Mouse (Mus musculus): Measurements from ENCODE around the gene Fancc. TPM values are rescaled to one million over a fixed set of nuclear protein-coding genes. Genes with fewer than 3 reads are reported as not detected.
A peak's percentile ranks its signal among the peaks of the same experiment; 100 is the strongest.

Gene Fancc
- polyA plus RNA-seq, 2 experiments from 2014 or later: 21.9 to 23.4 TPM

GRCm38 (mm10) chr13:63314608-63314920 lies 182.5 kb downstream of the Fancc start:
- no peak for ATAC-seq

GRCm38 (mm10) chr13:63313748-63314607 lies 183.1 kb downstream of the Fancc start:
- peak; percentile 40 for ATAC-seq

- ATAC-seq: no peak
Measured at GRCm38 (mm10) chr13:63313247-63313646, 183.8 kb downstream of the Fancc start.

- ATAC-seq: no peak
Measured at GRCm38 (mm10) chr13:63311156-63311555, 185.9 kb downstream of the Fancc start.

- ATAC-seq: no peak
Measured at GRCm38 (mm10) chr13:63309563-63309962, 187.5 kb downstream of the Fancc start.

- ATAC-seq: peak; percentile 21
Measured at GRCm38 (mm10) chr13:63306768-63307167, 190.3 kb downstream of the Fancc start.

- no peak for ATAC-seq
Measured at GRCm38 (mm10) chr13:63305160-63306011, 191.7 kb downstream of the Fancc start.

GRCm38 (mm10) chr13:63304799-63305159 lies 192.3 kb downstream of the Fancc start:
- no peak for ATAC-seq

- no peak for ATAC-seq
Measured at GRCm38 (mm10) chr13:63304124-63304792, 192.8 kb downstream of the Fancc start.

- no peak for ATAC-seq
Measured at GRCm38 (mm10) chr13:63302381-63302780, 194.7 kb downstream of the Fancc start.

GRCm38 (mm10) chr13:63301764-63302209 lies 195.3 kb downstream of the Fancc start:
- no peak for ATAC-seq

- ATAC-seq: no peak
Measured at GRCm38 (mm10) chr13:63300929-63301328, 196.1 kb downstream of the Fancc start.

GRCm38 (mm10) chr13:63298931-63299330 lies 198.1 kb downstream of the Fancc start:
- ATAC-seq: no peak

GRCm38 (mm10) chr13:63297933-63298332 lies 199.1 kb downstream of the Fancc start:
- no peak for ATAC-seq

- no peak for ATAC-seq
Measured at GRCm38 (mm10) chr13:63297003-63297402, 200.1 kb downstream of the Fancc start.

- ATAC-seq: no peak
Measured at GRCm38 (mm10) chr13:63296300-63296699, 200.8 kb downstream of the Fancc start.

- ATAC-seq: no peak
Measured at GRCm38 (mm10) chr13:63294359-63295193, 202.5 kb downstream of the Fancc start.

- no peak for ATAC-seq
Measured at GRCm38 (mm10) chr13:63293647-63294046, 203.4 kb downstream of the Fancc start.

GRCm38 (mm10) chr13:63291016-63291415 lies 206.1 kb downstream of the Fancc start:
- no peak for ATAC-seq

- no peak for ATAC-seq
Measured at GRCm38 (mm10) chr13:63290126-63290525, 207.0 kb downstream of the Fancc start.

- no peak for ATAC-seq
Measured at GRCm38 (mm10) chr13:63289687-63290086, 207.4 kb downstream of the Fancc start.

GRCm38 (mm10) chr13:63289152-63289551 lies 207.9 kb downstream of the Fancc start:
- no peak for ATAC-seq

All from CD4-positive, CD25-positive, alpha-beta regulatory T cell, adult 4 months (primary cell).